Mouse (Mus musculus) ovary, adult 18-20 months (tissue): ENCODE measurements at regions not wholly inside any gene's neighbourhood (a gene's known extent, or its start where the extent isn't known, plus 50 kb on each side); places are given as distances from the start of the nearest gene placed in this dataset.
"Not testable (repeated sequence)": the region's sequence is repeated elsewhere in the genome, so short reads cannot be mapped to it uniquely, and the experiment has no call there.

Experiments
- DNase-seq: peaks from one replicate; pipeline ENCODE4 v3.0.0; 2022; ENCODE audit warnings: low spot score, mixed read lengths

GRCm38 (mm10) chr17:14144082-14144481, 60.0 kb downstream of the Dact2 start:
- DNase-seq = no peak

- DNase-seq = no peak
Measured at GRCm38 (mm10) chr17:14141669-14142068, 62.4 kb downstream of the Dact2 start.

DNA sequence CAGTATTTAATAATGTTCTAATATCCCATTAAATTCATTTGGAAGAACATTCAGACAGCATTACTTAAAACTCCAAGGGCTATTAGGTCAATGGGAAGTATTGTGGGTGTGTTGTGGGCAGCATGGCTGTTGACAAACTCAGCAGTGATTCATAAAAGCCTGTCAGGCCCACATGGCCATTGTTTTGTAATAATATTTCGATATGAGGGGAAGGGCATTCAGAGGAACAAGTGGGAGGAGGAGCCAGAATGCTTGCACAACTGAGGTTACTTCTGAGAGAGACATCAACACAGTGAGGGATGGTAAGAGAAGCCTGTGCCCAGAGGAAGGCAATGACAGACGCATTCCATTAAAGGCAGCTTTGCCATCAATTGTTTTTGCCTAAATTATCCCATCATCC, 63.8 kb downstream of the Dact2 start:
- DNase-seq = no peak

- no peak for DNase-seq
Measured at GRCm38 (mm10) chr17:14138941-14139340, 65.2 kb downstream of the Dact2 start.

- peak; percentile 23 for DNase-seq
Measured at GRCm38 (mm10) chr17:14136702-14137315, 67.3 kb downstream of the Dact2 start.

GRCm38 (mm10) chr17:14134604-14135003, 69.5 kb downstream of the Dact2 start:
- no peak for DNase-seq

- DNase-seq = no peak
Measured at GRCm38 (mm10) chr17:14133986-14134385, 70.1 kb downstream of the Dact2 start.

DNA sequence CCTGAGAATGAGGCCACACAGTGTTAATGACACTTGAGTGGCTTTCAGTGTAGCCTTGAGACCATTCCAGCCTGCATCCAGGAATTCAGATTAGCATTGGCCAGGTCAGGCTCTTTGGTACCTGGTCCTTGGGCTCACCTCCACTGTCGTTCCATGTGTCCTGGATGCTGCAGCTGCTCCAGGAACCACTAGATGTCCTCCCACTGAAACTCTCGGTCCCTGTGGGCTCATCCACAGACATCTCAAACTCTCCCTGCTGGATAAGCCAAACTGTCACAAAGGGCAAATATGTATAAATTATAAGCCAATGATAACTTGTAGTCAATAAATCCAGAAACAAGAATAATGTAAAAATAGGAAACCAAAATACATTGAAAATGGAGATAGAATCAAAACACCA, 67.7 kb upstream of the Gm7358 start:
- not testable (repeated sequence) for DNase-seq

- no peak for DNase-seq
Measured at GRCm38 (mm10) chr17:14118863-14119262, 59.5 kb upstream of the Gm7358 start.

GRCm38 (mm10) chr17:14116223-14116622, 56.9 kb upstream of the Gm7358 start:
- DNase-seq = no peak

DNA sequence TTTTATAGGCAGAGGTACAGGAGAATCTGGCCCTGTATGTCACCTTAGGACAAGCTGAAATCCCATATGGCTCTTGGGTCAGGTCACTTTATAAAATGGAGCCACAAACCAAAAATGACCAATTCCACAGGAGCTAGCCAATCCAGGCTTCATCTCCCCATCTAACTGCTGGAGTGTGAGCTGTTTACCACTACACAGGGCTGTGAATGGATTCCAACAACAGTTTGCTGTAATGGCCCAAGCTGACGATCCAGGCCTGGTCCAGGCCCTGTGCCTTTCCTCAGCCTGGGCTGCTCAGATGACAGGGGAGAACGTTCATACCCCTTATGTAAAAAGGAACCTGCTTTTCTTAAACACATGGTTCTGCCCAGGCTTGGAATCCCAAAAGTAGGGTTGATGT, 55.5 kb upstream of the Gm7358 start:
- no peak for DNase-seq

- not testable (repeated sequence) for DNase-seq
Measured at GRCm38 (mm10) chr17:14111692-14112091, 52.4 kb upstream of the Gm7358 start.
